Mouse (Mus musculus): Measurements from ENCODE around the gene Rdx.

The Rdx gene

DNA sequence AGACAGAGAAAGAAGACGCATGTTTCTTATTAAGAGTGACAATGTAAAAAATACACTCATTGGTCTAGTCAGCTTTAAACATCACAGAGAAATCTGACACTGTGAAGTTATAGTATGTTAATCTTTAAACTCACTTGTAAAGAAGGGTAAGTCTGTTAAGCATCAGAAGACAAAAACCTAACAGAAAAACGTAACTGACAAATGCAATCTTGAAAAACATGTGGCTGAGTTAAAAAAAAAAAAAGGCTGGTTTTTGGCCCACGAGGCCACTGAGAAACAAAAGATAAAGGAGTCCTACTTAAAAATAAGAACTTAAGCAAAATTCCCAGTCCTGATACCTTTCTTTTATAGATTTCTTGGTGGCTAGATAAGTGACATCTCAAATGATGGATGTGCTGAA, 63.8 kb downstream of the Rdx start:
- no peak for DNase-seq (ENCODE audit: low spot score in 2 of 2)

DNA sequence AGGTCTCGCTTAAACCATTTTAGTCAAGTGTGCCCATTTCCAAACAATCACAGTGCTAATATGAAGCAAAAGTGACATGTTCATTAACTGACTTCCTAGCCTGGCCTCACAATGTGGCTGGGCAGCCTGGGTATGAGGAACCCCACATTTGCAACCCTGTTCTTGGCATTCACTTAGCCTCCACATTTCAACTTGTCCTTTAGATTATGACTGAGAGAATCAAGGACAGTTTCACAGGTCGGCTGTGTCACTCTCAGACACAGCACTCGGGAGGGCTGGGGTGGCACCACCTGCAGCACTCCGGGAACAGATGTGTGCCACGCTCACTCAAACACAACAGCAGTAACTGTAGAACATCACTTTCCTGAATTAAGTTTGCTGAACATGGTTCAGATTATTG, 66.1 kb downstream of the Rdx start:
- DNase-seq (ENCODE audit: low spot score in 2 of 2): no peak

DNA sequence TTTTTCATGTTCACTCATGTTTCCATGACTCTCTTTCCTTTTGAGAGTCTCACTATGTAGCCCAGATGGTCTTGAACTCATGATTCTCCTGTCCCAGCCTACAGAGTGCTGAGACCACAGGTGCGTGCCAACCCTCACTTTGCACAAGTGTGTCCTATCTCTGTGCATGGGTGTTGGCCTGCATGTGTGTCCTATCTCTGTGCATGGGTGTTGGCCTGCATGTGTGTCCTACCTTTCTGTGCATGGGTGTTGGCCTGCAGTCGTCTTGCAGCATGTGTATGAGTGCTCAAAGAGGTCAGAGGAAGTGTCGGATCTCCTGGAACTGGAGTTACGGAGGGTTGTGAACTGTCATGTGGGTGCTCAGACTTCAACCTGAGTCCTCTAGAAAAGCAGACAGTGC, 72.2 kb downstream of the Rdx start:
- DNase-seq (ENCODE audit: low spot score in 2 of 2): no peak

DNA sequence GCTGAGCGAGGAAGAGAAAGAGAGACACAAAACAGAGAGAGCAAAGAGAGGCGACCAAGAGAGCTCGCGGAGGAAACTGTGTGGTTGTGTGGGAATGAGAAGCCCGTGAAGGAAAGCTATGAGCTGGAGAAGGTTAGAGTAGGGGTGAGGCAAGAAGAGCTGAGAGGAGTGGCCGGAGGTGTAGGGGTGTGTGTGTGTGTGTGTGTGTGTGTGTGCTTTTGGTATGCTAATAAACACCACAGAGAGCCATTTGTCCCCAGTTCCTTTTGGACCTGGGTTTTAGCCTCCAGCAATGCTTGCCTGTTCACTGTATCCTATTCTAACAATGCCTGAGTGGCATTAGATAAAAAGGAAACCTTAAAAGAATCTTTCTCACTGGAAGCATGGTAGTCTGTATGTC, 78.3 kb downstream of the Rdx start:
- no peak for DNase-seq (ENCODE audit: low spot score in 2 of 2)

DNA sequence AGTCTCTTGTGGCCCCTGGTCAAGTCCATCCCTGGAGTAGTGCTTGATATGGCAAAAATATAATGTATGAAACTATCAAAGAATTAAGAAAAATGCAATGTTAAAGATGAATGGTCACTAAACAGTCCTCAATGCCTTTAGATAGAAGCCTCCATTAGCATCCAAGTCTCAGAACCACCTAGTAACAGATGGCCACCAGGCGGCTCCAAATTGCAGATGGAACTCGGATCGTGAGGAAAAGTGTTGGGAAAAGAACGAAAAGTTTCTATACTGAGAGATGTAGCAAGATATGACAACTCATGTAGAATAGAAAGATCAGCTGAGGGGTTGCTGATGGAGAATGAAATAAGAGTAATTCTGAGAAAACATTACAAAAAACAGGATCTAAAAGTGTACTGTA, 83.4 kb downstream of the Rdx start:
- no peak for DNase-seq (ENCODE audit: low spot score in 2 of 2)

DNA sequence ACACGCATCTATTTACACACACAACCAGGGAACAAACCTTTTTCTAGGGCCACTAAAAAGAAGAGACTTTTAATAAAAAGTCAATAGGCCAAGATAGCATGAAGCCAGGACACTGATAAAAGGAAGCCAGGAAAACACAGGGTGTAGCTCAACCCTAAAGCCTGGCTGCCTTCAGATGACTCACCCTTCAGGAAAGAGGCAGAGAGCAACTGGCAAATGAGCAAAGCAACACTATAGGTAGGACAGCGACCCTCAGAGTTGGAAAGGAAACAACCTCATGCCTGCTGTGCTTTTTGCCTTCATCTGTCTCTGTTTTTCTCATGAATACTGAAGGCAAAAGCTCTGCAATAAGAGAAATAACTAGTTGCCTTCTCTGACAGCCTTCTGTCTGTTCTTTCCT, 85.8 kb downstream of the Rdx start:
- DNase-seq (ENCODE audit: low spot score in 2 of 2): no peak
